Mouse (Mus musculus) retina, adult 2 months (tissue): ENCODE measurements around the gene Ubap1.

Source experiments
- DNase-seq: peaks from one replicate; pipeline ENCODE4 v3.0.0-alpha.2; 2012; ENCODE audit warnings: low read depth, low spot score

Gene Ubap1

GRCm38 (mm10) chr4:41348584-41349198 lies at the start of gene Ubap1:
Gene Ubap1 (plus strand): TSS chr4:41348996.
- peak; percentile 94 for DNase-seq

DNA sequence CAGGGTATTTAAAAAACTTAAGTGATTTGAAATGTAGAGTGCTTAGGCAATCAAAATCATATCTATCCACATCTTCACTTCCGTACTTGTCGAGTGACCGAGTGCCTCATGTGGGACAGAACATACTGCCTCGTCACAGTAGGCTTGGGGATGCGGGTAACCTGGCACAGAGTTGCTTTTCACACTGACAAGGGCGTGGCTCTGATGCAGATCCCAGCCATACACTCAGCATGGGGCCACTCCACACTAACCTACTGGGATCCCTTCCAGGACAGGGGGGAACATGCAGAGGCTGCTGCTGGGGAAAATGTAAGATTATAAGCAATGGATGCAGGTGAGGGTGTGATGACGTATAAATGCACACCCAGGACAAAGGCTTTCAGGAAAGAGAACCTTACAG lies 45.1 kb upstream of the Ubap1 start:
- DNase-seq: no peak

- DNase-seq: no peak
Measured at GRCm38 (mm10) chr4:41304302-41304701, 44.5 kb upstream of the Ubap1 start.

- DNase-seq: no peak
Measured at GRCm38 (mm10) chr4:41307406-41307805, 41.4 kb upstream of the Ubap1 start.

DNA sequence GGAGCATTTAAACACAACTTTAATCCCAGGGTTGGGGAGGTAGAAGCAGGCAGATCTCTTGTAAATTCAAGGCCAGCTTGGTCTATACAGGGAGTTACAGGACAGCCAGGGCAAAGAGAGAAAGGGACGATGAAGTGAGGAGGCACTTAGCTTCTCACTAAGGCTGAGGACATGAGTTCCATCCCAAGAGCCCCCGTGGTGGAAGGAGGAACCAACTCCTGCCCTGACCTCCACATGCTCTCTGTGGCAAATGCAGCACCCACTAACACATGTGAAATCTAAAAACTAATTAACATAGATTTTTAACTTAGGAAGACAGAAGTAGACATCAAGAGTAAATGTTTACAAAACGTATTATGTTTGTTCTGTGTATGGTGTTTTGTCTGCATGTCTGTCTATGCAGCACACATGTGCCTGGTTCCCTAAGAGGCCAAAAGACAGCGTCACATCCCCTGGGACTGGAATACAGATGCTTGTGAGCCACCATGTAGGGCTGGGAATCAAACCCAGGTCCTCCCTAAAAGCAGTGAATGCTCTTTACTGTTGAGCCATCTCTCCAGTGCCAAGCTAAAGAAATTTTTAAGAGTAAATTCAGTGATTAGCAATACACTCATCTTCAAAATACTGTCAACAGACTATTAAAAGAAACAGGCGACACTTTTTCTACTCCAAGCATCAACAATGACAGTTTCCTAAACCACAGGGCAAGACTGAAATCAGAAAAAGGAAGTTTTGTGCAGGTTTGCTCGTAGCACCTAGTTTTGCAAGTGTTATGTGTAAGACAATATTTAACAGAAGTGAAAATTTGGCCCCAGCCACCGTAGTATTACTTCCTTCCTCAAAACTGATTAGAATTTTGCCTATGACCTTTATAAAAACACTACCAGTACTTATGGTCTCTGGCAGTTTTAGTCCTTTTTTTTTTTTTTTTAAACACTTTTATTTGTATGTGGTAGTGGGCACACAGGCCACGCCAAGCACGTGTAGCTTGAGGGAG lies 37.9 kb upstream of the Ubap1 start:
- DNase-seq: no peak

- no peak for DNase-seq
Measured at GRCm38 (mm10) chr4:41313722-41314121, 35.1 kb upstream of the Ubap1 start.

GRCm38 (mm10) chr4:41314141-41315129 lies 34.4 kb upstream of the Ubap1 start, which contains the start of gene Dcaf12:
Gene Dcaf12 (minus strand): TSS chr4:41314889.
- DNase-seq: peak; percentile 78

DNA sequence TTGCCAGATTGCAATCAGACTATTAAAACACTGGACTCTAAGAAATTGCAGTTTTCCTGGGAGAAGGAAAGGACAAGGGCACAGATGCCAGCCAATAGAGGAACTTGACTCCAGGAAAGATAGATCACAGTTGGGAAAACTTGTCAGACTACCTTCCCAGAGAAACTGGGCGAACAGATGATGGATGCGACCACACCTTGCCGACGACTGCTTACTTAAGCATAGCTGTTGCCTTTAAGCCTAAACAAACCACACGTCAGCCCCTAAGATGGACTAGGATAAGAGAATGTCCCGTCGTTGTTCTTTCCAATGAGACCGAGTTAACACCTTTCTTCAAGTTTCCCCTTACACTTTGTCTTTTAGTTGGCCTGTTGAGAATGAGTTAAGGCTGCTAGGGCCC lies 33.6 kb upstream of the Ubap1 start:
- DNase-seq: no peak

- no peak for DNase-seq
Measured at GRCm38 (mm10) chr4:41318267-41318666, 30.5 kb upstream of the Ubap1 start.

DNA sequence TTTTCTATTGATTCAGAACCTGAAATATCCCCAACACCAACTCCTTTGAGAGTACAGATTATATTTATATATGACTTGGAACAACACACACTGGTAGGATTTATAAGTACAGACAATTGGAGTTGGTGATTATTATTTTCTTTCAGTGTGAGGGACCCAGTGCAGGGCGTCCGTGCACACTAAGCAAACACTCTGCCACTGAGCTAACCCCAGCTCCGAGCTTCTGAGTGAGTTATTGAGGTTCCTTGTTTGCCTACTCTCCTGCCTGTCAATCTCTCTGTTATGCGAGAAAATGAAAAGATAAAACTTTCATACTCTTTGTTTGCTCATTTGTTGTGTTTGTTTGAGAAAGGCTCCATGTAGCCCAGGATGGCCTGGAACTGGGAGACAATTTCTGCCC lies 27.8 kb upstream of the Ubap1 start:
- no peak for DNase-seq

DNA sequence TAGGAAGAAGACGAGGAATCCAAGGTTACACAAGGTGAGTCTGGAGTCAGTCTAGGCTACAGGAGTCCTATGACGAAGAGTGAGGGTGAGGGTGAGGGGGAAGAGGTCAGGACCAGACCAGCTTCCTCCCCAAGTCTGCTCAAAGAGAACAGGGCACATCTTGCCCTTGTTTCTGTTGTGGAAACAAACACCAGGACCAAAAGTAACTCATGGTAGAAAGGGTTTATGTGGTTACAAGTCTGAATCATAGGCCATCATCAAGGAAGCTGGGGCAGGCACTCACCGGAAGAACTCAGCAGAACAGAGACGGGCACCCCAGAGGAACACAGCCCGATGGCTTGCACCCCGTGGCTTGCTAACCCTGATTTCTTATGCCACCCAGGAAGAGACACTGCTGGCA lies 21.9 kb upstream of the Ubap1 start:
- no peak for DNase-seq

DNA sequence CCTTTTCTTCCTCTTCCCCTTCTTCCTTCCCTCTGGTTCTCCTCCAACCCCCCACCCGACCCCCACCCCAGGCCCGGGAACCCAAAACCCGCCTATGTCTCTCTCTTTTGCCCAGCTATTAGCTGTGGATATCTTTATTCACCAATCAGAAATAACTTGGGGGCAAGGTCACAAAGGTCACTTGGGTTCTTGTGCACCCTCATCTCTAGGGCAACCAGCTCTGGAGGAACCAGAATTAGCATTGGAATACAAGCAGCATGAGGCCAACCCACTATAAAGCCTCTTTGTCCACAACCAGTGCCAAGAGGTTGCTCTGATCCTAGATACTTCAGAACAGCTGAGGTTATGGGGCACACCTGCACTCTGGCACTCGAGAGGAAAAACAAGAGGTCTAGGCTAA lies 19.3 kb upstream of the Ubap1 start:
- DNase-seq: no peak

DNA sequence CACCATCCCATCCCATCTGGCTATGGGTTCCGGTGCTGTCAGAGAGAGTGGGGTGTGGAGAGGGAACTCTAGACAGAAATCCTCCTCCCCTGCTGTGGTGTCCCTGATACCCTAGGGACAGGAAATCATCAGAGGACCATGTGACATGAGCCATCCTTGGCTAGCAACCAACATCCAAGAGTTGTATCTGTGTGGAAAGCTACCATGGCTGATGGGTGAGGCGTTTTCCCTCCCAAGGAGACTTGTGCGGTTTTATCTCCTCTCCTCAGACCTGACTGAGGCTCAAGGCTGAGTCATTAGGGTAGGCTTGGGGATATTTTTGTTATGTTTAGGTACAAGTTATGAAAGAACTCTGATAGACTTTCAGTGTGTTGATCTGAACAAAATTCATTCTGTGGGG lies 17.7 kb upstream of the Ubap1 start:
- no peak for DNase-seq

DNA sequence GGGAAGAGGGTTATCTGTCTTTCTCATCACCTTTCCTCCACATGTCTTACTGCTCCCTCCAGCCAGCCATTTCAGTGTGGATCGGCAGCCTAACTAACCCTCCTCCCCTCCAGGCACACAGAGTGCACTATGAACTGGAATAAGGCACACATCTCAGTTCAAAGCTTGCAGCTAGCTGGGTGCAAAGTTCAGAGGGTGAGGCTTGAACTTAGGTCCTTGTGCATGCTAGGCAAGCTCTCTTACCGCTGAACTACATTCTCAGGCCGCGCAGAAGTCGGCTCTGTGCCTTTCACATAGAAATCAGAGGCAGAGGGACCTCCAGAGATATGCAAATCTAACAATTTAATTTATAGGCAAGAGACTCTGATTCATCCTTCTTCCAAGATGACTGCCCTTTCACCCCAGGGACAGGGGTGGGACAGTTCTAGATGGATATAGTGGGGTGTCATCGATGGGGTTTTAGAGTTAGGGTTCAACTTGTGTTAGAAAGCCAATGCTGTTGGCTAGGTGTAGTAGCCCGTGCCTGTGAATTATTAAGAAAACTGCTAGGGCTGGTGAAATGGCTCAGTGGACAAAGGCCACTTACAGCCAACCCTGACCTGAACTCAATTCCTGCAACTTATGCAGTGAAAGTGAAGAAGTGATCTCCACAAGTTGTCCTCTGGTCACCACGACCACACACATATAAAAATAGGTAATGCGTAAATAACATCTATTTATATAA lies 16.9 kb upstream of the Ubap1 start:
- no peak for DNase-seq

- DNase-seq: no peak
Measured at GRCm38 (mm10) chr4:41336546-41336945, 12.2 kb upstream of the Ubap1 start.

DNA sequence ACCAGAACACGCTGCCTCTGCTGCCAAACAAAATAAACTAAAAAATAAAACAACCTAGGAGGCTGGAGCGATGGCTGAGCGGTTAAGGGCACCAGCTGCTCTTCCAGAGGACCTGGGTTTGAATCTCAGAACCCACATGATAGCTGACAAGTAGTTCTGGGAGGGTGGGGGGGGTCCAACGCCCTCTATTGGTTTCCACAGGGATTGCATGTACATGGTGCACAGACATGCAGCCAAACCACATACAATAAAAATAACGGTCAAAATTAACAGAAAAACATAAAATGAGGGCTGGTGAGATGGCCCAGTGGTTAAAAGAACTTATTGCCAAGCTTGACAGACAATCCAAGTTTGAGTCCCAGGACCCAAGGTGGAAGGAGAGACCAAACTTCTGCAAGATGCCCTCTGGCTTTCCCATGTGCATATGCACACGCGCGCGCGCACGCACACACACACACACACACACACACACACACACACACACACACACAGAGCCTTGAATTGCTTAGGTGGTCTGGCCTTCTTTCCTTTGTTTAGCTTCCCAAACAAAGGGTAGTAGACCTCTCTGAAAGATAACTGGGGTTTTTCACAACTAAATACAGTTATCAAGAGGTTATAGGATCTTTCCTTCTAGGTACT lies 7.8 kb upstream of the Ubap1 start:
- DNase-seq: no peak

GRCm38 (mm10) chr4:41346011-41346410 lies 2.8 kb upstream of the Ubap1 start:
- DNase-seq: no peak

- no peak for DNase-seq
Measured at GRCm38 (mm10) chr4:41347839-41348238, 957 bp upstream of the Ubap1 start.

DNA sequence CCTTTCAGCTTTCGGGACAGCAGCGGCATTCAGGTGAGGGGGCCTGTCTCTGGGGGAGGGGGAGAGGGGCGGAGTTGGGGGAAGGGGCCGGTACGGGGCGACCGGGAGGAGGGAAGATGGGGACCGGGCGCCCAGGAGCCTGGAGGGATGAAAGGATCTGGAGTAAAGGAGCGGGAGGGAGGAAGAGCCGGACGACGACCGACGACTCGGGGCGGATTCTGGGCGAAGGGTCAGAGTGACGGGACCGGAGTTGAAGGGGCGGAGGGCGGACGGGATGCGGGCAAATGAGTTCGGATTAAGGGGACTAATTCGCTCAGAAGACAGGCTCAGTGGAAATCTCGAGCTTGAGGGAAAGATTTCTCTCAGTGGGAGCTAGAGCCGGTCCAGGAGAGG lies 399 bp downstream of the Ubap1 start:
- DNase-seq: peak; percentile 50

DNA sequence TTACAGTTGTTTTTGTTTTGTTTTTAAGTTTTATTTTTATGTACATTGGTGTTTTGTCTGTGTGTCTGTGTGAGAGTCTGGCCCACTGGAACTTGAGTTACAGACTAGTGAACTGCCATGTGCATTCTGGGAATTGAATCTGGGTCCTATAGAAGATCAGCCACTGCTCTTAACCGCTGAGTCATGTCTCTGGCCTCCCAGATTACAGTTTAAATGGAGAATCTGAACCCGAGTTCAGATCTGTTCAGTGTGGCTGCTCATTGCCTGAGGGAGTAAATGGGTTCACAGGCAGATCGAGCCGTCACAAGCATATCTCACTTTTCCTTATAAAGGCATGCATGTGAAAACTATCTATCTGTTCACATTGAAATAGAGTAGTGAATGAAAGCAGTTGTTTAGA lies 4.0 kb downstream of the Ubap1 start:
- DNase-seq: no peak

GRCm38 (mm10) chr4:41353265-41353664 lies 4.5 kb downstream of the Ubap1 start:
- DNase-seq: no peak
